Mouse (Mus musculus): ENCODE results near the gene Asb14. TPM values are rescaled to one million over a fixed set of nuclear protein-coding genes. Genes with fewer than 3 reads are reported as not detected.
"Not testable (repeated sequence)": the region's sequence is repeated elsewhere in the genome, so short reads cannot be mapped to it uniquely, and the experiment has no call there.

The Asb14 gene
- total and polyA plus RNA-seq, 2 experiments from 2014 or later = 0.38 TPM; not detected in 1

GRCm38 (mm10) chr14:26899490-26899889 is 5.1 kb downstream of the Asb14 start:
- no peak overlapping the region for H3K4me3 ChIP-seq (ENCODE audit: low read depth, low read length)
- no peak overlapping the region for H3K9ac ChIP-seq (replicated peaks; ENCODE audit: low read length, poor library complexity, severe bottlenecking)
- ATAC-seq (ENCODE audit: low FRiP score) (no peak), DNase-seq (ENCODE audit: low spot score) (no peak)
- 83% methylated on average over 2 of the region's 2 CpGs for WGBS
- no peak overlapping the region for H3K4me2 ChIP-seq (ENCODE audit: low read depth, low read length, poor library complexity, severe bottlenecking)
- H3K27me3 ChIP-seq (ENCODE audit: insufficient read depth, low read length) = no peaks in the 10 kb centered on the region
- no peaks in the 10 kb centered on the region for H3K36me3 ChIP-seq (ENCODE audit: insufficient read depth, low read length)
- H3K9me3 ChIP-seq (ENCODE audit: low read length) = no peaks in the 10 kb centered on the region
- no peaks in the 10 kb centered on the region for H3K4me1 ChIP-seq (ENCODE audit: insufficient read depth, low read length)
- no peak overlapping the region for H3K27ac ChIP-seq (ENCODE audit: low read depth, low read length)
- TF ChIP-seq CTCF (IDR thresholded peaks at IDR 0.05) = no peak

GRCm38 (mm10) chr14:26900893-26901292 is 6.5 kb downstream of the Asb14 start:
- no peak overlapping the region for H3K27ac ChIP-seq (ENCODE audit: low read depth, low read length)
- no peaks in the 10 kb centered on the region for H3K9me3 ChIP-seq (ENCODE audit: low read length)
- no peaks in the 10 kb centered on the region for H3K4me1 ChIP-seq (ENCODE audit: insufficient read depth, low read length)
- no peak overlapping the region for H3K4me2 ChIP-seq (ENCODE audit: low read depth, low read length, poor library complexity, severe bottlenecking)
- 92% methylated on average over 12 of the region's 12 CpGs for WGBS
- no peak overlapping the region for H3K9ac ChIP-seq (replicated peaks; ENCODE audit: low read length, poor library complexity, severe bottlenecking)
- TF ChIP-seq CTCF (IDR thresholded peaks at IDR 0.05) = no peak
- H3K36me3 ChIP-seq (ENCODE audit: insufficient read depth, low read length) = no peaks in the 10 kb centered on the region
- DNase-seq (ENCODE audit: low spot score) (no peak), ATAC-seq (ENCODE audit: low FRiP score) (no peak)
- no peak overlapping the region for H3K4me3 ChIP-seq (ENCODE audit: low read depth, low read length)
- H3K27me3 ChIP-seq (ENCODE audit: insufficient read depth, low read length) = no peaks in the 10 kb centered on the region

GRCm38 (mm10) chr14:26907401-26907800 is 13.0 kb downstream of the Asb14 start:
- Histone ChIP-seq H3K27ac (ENCODE audit: low read depth, low read length) (no peak overlapping the region), H3K9ac (replicated peaks; ENCODE audit: low read length, poor library complexity, severe bottlenecking) (no peak overlapping the region), H3K4me1 (ENCODE audit: insufficient read depth, low read length) (no peaks in the 10 kb centered on the region), H3K4me3 (ENCODE audit: low read depth, low read length) (no peak overlapping the region), H3K9me3 (ENCODE audit: low read length) (no peaks in the 10 kb centered on the region), H3K27me3 (ENCODE audit: insufficient read depth, low read length) (no peaks in the 10 kb centered on the region), H3K4me2 (ENCODE audit: low read depth, low read length, poor library complexity, severe bottlenecking) (no peak overlapping the region), H3K36me3 (ENCODE audit: insufficient read depth, low read length) (no peaks in the 10 kb centered on the region)
- no peak for DNase-seq (ENCODE audit: low spot score)
- no peak for ATAC-seq (ENCODE audit: low FRiP score)
- no peak for TF ChIP-seq CTCF (IDR thresholded peaks at IDR 0.05)
- 85% methylated on average over 4 of the region's 4 CpGs for WGBS

- not testable (repeated sequence) for H3K4me2 ChIP-seq (ENCODE audit: low read depth, low read length, poor library complexity, severe bottlenecking); H3K27me3 ChIP-seq (ENCODE audit: insufficient read depth, low read length); H3K27ac ChIP-seq (ENCODE audit: low read depth, low read length); H3K4me3 ChIP-seq (ENCODE audit: low read depth, low read length); DNase-seq (ENCODE audit: low spot score); H3K9me3 ChIP-seq (ENCODE audit: low read length); ATAC-seq (ENCODE audit: low FRiP score); H3K4me1 ChIP-seq (ENCODE audit: insufficient read depth, low read length); H3K36me3 ChIP-seq (ENCODE audit: insufficient read depth, low read length); H3K9ac ChIP-seq (replicated peaks; ENCODE audit: low read length, poor library complexity, severe bottlenecking)
- WGBS = 46% methylated on average over 9 of the region's 9 CpGs
Measured at GRCm38 (mm10) chr14:26910461-26910860, 16.1 kb downstream of the Asb14 start.

GRCm38 (mm10) chr14:26911201-26911600 is 16.8 kb downstream of the Asb14 start:
- Histone ChIP-seq H3K4me1 (ENCODE audit: insufficient read depth, low read length) (no peaks in the 10 kb centered on the region), H3K36me3 (ENCODE audit: insufficient read depth, low read length) (peaks cover 3% of the 10 kb centered on the region; the same call in 1 of the 2 replicates), H3K4me3 (ENCODE audit: low read depth, low read length) (no peak overlapping the region), H3K9me3 (ENCODE audit: low read length) (no peaks in the 10 kb centered on the region), H3K4me2 (ENCODE audit: low read depth, low read length, poor library complexity, severe bottlenecking) (no peak overlapping the region), H3K27me3 (ENCODE audit: insufficient read depth, low read length) (no peaks in the 10 kb centered on the region), H3K27ac (ENCODE audit: low read depth, low read length) (no peak overlapping the region), H3K9ac (replicated peaks; ENCODE audit: low read length, poor library complexity, severe bottlenecking) (no peak overlapping the region)
- DNase-seq (ENCODE audit: low spot score) (no peak), ATAC-seq (ENCODE audit: low FRiP score) (no peak)
- WGBS = 71% methylated on average over 6 of the region's 6 CpGs
- no peak for TF ChIP-seq CTCF (IDR thresholded peaks at IDR 0.05)

GRCm38 (mm10) chr14:26911826-26912225 is 17.5 kb downstream of the Asb14 start:
- H3K4me3 ChIP-seq (ENCODE audit: low read depth, low read length) = no peak overlapping the region
- peak; percentile 3 for DNase-seq (ENCODE audit: low spot score)
- no peaks in the 10 kb centered on the region for H3K27me3 ChIP-seq (ENCODE audit: insufficient read depth, low read length)
- TF ChIP-seq CTCF (IDR thresholded peaks at IDR 0.05) = no peak
- no peak overlapping the region for H3K9ac ChIP-seq (replicated peaks; ENCODE audit: low read length, poor library complexity, severe bottlenecking)
- no peaks in the 10 kb centered on the region for H3K9me3 ChIP-seq (ENCODE audit: low read length)
- no peaks in the 10 kb centered on the region for H3K4me1 ChIP-seq (ENCODE audit: insufficient read depth, low read length)
- 89% methylated on average over 13 of the region's 13 CpGs for WGBS
- ATAC-seq (ENCODE audit: low FRiP score) = no peak
- H3K4me2 ChIP-seq (ENCODE audit: low read depth, low read length, poor library complexity, severe bottlenecking) = no peak overlapping the region
- no peak overlapping the region for H3K27ac ChIP-seq (ENCODE audit: low read depth, low read length)
- peaks cover 3% of the 10 kb centered on the region; the same call in 1 of the 2 replicates for H3K36me3 ChIP-seq (ENCODE audit: insufficient read depth, low read length)
